Mouse (Mus musculus) right cerebral cortex, adult 18-20 months (tissue): Measurements from ENCODE around the gene Sipa1l3.

Experiments
- DNase-seq: peaks from one replicate; pipeline ENCODE4 v3.0.0; 2022; ENCODE audit warnings: mixed read lengths

The Sipa1l3 gene

GRCm38 (mm10) chr7:29319337-29320307, 198.8 kb downstream of the Sipa1l3 start:
- no peak for DNase-seq

GRCm38 (mm10) chr7:29318115-29318911, 200.1 kb downstream of the Sipa1l3 start:
- DNase-seq: peak; percentile 80

GRCm38 (mm10) chr7:29317558-29317957, 200.9 kb downstream of the Sipa1l3 start:
- DNase-seq: peak; percentile 48

- peak; percentile 83 for DNase-seq
Measured at GRCm38 (mm10) chr7:29316976-29317375, 201.5 kb downstream of the Sipa1l3 start.

GRCm38 (mm10) chr7:29316137-29316734, 202.2 kb downstream of the Sipa1l3 start:
- DNase-seq: peak; percentile 80

GRCm38 (mm10) chr7:29314844-29315628, 203.4 kb downstream of the Sipa1l3 start:
- DNase-seq: peak; percentile 82

- DNase-seq: no peak
Measured at GRCm38 (mm10) chr7:29313572-29314261, 204.7 kb downstream of the Sipa1l3 start.

- DNase-seq: peak; percentile 77
Measured at GRCm38 (mm10) chr7:29313051-29313450, 205.4 kb downstream of the Sipa1l3 start.

- no peak for DNase-seq
Measured at GRCm38 (mm10) chr7:29309749-29310148, 208.7 kb downstream of the Sipa1l3 start.

- DNase-seq: peak; percentile 84
Measured at GRCm38 (mm10) chr7:29309221-29309721, 209.2 kb downstream of the Sipa1l3 start.

GRCm38 (mm10) chr7:29307350-29308104, 210.9 kb downstream of the Sipa1l3 start:
- peak; percentile 97 for DNase-seq

GRCm38 (mm10) chr7:29306619-29307018, 211.8 kb downstream of the Sipa1l3 start:
- DNase-seq: peak; percentile 57

- DNase-seq: no peak
Measured at GRCm38 (mm10) chr7:29306108-29306507, 212.3 kb downstream of the Sipa1l3 start.

GRCm38 (mm10) chr7:29305263-29305988, 213.0 kb downstream of the Sipa1l3 start:
- DNase-seq: no peak

- peak; percentile 52 for DNase-seq
Measured at GRCm38 (mm10) chr7:29304463-29305262, 213.8 kb downstream of the Sipa1l3 start.

- peak; percentile 94 for DNase-seq
Measured at GRCm38 (mm10) chr7:29303738-29304462, 214.5 kb downstream of the Sipa1l3 start, which contains the start of gene Dpf1. TSS of gene Dpf1 (plus strand) at chr7:29303951.

- no peak for DNase-seq
Measured at GRCm38 (mm10) chr7:29302641-29303040, 215.8 kb downstream of the Sipa1l3 start.

- peak; percentile 69 for DNase-seq
Measured at GRCm38 (mm10) chr7:29301127-29301566, 217.3 kb downstream of the Sipa1l3 start.
